Mouse (Mus musculus) CH12.LX (cell line): Measurements from ENCODE around the gene Ube2l3.

Source experiments
- CTCF ChIP-seq, 2 experiments: IDR thresholded peaks in 1 of 2; conservative IDR thresholded peaks in 1 of 2; 2 replicates each; pipeline ENCODE4 v1.5.1; 2011 to 2012; ENCODE audit warnings: low read depth in 2 of 2, low read length in 2 of 2, improper control_type of control experiment in 1 of 2, inconsistent platforms in 1 of 2, mild to moderate bottlenecking in 1 of 2, moderate library complexity in 1 of 2
- GABPA ChIP-seq: IDR thresholded peaks from 2 replicates; pipeline ENCODE4 v1.6.1; 2012; ENCODE audit warnings: low read depth, low read length, improper control_type of control experiment, inconsistent platforms; ENCODE audit not compliant: insufficient replicate concordance
- HCFC1 ChIP-seq: IDR thresholded peaks from 2 replicates; pipeline ENCODE4 v1.6.1; 2012; ENCODE audit warnings: low read depth, mild to moderate bottlenecking, inconsistent platforms, low read length, improper control_type of control experiment
- JUND ChIP-seq: conservative IDR thresholded peaks from 2 replicates; pipeline ENCODE4 v1.6.1; 2011; ENCODE audit warnings: low read depth, low read length, improper control_type of control experiment
- MAX ChIP-seq: IDR thresholded peaks from 2 replicates; pipeline ENCODE4 v1.6.1; 2011; ENCODE audit warnings: low read length, improper control_type of control experiment
- MYC ChIP-seq: IDR thresholded peaks from 2 replicates; pipeline ENCODE4 v1.6.1; 2011; ENCODE audit warnings: low read depth, mild to moderate bottlenecking, improper control_type of control experiment, low read length
- POLR2A ChIP-seq: IDR thresholded peaks from 2 replicates; pipeline ENCODE4 v1.6.1; 2011; ENCODE audit warnings: low read depth, mild to moderate bottlenecking, improper control_type of control experiment, low read length
- RCOR1 ChIP-seq: conservative IDR thresholded peaks from 2 replicates; pipeline ENCODE4 v1.6.1; 2012; ENCODE audit warnings: low read depth, mild to moderate bottlenecking, inconsistent platforms, low read length, improper control_type of control experiment
- ZKSCAN1 ChIP-seq: IDR thresholded peaks from 2 replicates; pipeline ENCODE4 v1.6.1; 2012; ENCODE audit warnings: low read depth, inconsistent platforms, low read length, improper control_type of control experiment, borderline replicate concordance

DNA sequence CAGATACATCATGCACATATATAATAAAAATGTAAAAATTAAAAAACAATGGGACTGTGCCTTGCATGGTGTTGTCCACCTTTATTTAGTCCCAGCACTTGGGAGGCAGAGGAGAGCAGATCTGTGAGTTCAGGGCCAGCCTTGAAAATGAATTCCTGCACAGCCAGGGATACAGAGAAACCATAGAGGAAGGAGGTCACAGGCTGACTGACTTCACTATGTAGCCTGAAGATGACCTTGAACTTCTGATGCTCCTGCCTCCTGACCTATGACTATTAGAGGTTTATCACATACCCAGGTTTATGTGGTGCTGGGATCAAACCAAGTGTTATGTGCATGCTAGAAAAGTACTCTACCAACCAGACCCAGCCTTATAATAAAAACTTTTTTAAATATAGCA, 17.0 kb downstream of the Ube2l3 start:
- TF ChIP-seq RCOR1 (no peak), MYC (no peak), POLR2A (no peak), ZKSCAN1 (no peak), JUND (no peak), CTCF (conservative IDR thresholded peaks at IDR 0.05 in 1 of 2, IDR thresholded peaks at IDR 0.05 in 1 of 2; ENCODE audit: low read depth in 2 of 2, low read length in 2 of 2) (no peak), MAX (no peak), HCFC1 (no peak), GABPA (no peak)
